Mouse (Mus musculus) forebrain, embryonic 11.5 days (tissue): ENCODE data around the gene Ptgfr. TPM values are rescaled to one million over a fixed set of nuclear protein-coding genes. Genes with fewer than 3 reads are reported as not detected.

Experiments used
- ATAC-seq: fragments of 200-750 bp; cut with Nextera tagmentation; replicated peaks from 2 replicates; pipeline ENCODE4 v1.8.0; 2017; ENCODE audit warnings: moderate TSS enrichment; ENCODE audit not compliant: low FRiP score
- DNase-seq: peaks from one replicate; pipeline ENCODE4 v3.0.0-alpha.2; 2017; ENCODE audit warnings: low spot score
- H3K27ac ChIP-seq: fragments of 300-500 bp; sonication (generic); 2 replicates; pipeline ENCODE4 v1.5.1; 2014; ENCODE audit warnings: low read depth, low read length
- H3K27me3 ChIP-seq: fragments of 300-500 bp; sonication (generic); 2 replicates; pipeline ENCODE4 v1.6.1; 2014; ENCODE audit warnings: mild to moderate bottlenecking, low read length, mixed read lengths; ENCODE audit not compliant: control insufficient read depth, insufficient read depth
- H3K36me3 ChIP-seq: fragments of 300-500 bp; sonication (generic); 2 replicates; pipeline ENCODE4 v1.6.1; 2014; ENCODE audit warnings: mild to moderate bottlenecking, low read length, moderate library complexity, mixed read lengths; ENCODE audit not compliant: control insufficient read depth, insufficient read depth
- H3K4me1 ChIP-seq: fragments of 300-500 bp; sonication (generic); replicated peaks from 2 replicates; pipeline ENCODE4 v1.6.1; 2014; ENCODE audit warnings: low read length, mixed read lengths; ENCODE audit not compliant: control insufficient read depth, insufficient read depth
- H3K4me2 ChIP-seq: fragments of 300-500 bp; sonication (generic); 2 replicates; pipeline ENCODE4 v1.6.1; 2014; ENCODE audit warnings: low read depth, mild to moderate bottlenecking, low read length, moderate library complexity, mixed read lengths; ENCODE audit not compliant: severe bottlenecking
- H3K4me3 ChIP-seq: fragments of 300-500 bp; sonication (generic); 2 replicates; pipeline ENCODE4 v1.5.1; 2014; ENCODE audit warnings: low read depth, low read length
- H3K9ac ChIP-seq: fragments of 300-500 bp; sonication (generic); 2 replicates; pipeline ENCODE4 v1.6.1; 2014; ENCODE audit warnings: low read length
- H3K9me3 ChIP-seq: fragments of 300-500 bp; sonication (generic); 2 replicates; pipeline ENCODE4 v1.6.1; 2016; ENCODE audit warnings: low read length, mixed read lengths; ENCODE audit not compliant: control insufficient read depth
- WGBS: fragments of 180-500 bp; shearing (Covaris S2); extraction: QIAGEN DNeasy Blood & Tissue Kit; methylation state at CpG from one replicate; pipeline ENCODE4 v1.1.7; 2014; 5-methylcytosine and 5-hydroxymethylcytosine counted together
- polyA plus RNA-seq: library from polyadenylated mRNA; unstranded; fragments of >200 nt; fragmentation: Nextera tagmentation; extraction: Ambion mirVana; gene quantifications from 2 replicates; pipeline ENCODE4 v1.2.1, GENCODE M21; 2014

The Ptgfr gene
- polyA plus RNA-seq, 1 experiment from 2014 or later: 1.1 TPM

GRCm38 (mm10) chr3:151840688-151841087, 3.3 kb upstream of the Ptgfr start:
- H3K9me3 ChIP-seq: no peaks in the 10 kb centered on the region
- no peak overlapping the region for H3K27ac ChIP-seq
- H3K4me3 ChIP-seq: no peak overlapping the region
- no peak overlapping the region for H3K9ac ChIP-seq
- ATAC-seq: no peak
- H3K4me1 ChIP-seq: no peaks in the 10 kb centered on the region
- no peak overlapping the region for H3K4me2 ChIP-seq
- no peak for DNase-seq
- H3K27me3 ChIP-seq: no peaks in the 10 kb centered on the region
- WGBS: 79% methylated on average over 3 of the region's 3 CpGs
- H3K36me3 ChIP-seq: no peaks in the 10 kb centered on the region

GRCm38 (mm10) chr3:151838372-151838771, 942 bp upstream of the Ptgfr start:
- no peak for DNase-seq
- Histone ChIP-seq H3K4me1 (no peaks in the 10 kb centered on the region), H3K9me3 (no peaks in the 10 kb centered on the region), H3K27me3 (no peaks in the 10 kb centered on the region), H3K4me3 (no peak overlapping the region), H3K27ac (no peak overlapping the region), H3K4me2 (no peak overlapping the region), H3K36me3 (no peaks in the 10 kb centered on the region), H3K9ac (no peak overlapping the region)
- ATAC-seq: no peak
- 62% methylated on average over 6 of the region's 6 CpGs for WGBS

DNA sequence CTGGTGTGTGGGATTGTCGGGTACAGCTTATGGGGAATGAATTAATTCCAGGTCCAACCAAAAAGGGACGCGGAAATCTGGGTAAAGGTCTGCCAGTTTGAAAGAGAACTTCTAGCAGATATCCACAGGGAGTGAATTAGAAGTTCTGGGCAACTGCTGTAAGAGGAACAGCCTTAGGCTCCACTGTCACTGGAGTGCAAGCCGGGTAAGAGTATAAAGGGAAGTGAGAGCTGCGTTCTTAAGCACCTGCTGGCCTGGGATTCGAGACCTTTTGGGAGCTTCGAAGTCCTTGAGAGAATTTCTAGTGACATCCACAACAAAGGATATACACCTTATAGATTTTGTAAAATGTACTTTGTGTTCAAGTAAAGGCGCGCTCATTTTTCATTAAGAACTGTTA, 319 bp upstream of the Ptgfr start:
- ATAC-seq (no peak), DNase-seq (no peak)
- Histone ChIP-seq H3K4me2 (peak overlapping the region; percentile 92), H3K9me3 (no peaks in the 10 kb centered on the region), H3K4me3 (peak overlapping the region; percentile 39), H3K4me1 (no peaks in the 10 kb centered on the region), H3K36me3 (no peaks in the 10 kb centered on the region), H3K9ac (peak overlapping the region; percentile 48; the same call in 1 of the 2 replicates), H3K27ac (no peak overlapping the region), H3K27me3 (no peaks in the 10 kb centered on the region)
- 36% methylated on average over 9 of the region's 9 CpGs for WGBS

DNA sequence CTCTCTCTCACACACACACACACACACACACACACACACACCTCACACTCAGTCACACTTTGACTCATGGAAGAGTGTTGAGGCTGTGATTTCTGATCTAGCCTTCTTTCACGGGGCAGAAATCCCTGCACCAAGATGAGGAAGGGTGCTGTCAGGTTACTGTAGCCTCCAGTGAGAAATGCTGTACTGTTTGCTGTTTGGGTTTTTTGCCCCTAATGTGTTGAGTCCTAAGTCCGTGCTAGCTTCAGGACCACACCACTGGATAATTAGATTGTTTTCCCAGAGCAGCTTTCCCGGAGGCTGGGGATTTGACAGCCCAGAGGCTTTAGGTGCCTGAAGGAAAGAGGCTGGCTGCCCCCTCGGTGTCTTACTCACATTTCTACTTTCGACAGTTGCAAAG, 979 bp downstream of the Ptgfr start:
- no peaks in the 10 kb centered on the region for H3K9me3 ChIP-seq
- no peak overlapping the region for H3K27ac ChIP-seq
- H3K4me1 ChIP-seq: no peaks in the 10 kb centered on the region
- peak overlapping the region; percentile 39 for H3K4me3 ChIP-seq
- 3% methylated on average over 5 of the region's 5 CpGs for WGBS
- DNase-seq (no peak), ATAC-seq (no peak)
- no peaks in the 10 kb centered on the region for H3K36me3 ChIP-seq
- H3K4me2 ChIP-seq: peak overlapping the region; percentile 92; the same call in 1 of the 2 replicates
- H3K27me3 ChIP-seq: no peaks in the 10 kb centered on the region
- no peak overlapping the region for H3K9ac ChIP-seq

DNA sequence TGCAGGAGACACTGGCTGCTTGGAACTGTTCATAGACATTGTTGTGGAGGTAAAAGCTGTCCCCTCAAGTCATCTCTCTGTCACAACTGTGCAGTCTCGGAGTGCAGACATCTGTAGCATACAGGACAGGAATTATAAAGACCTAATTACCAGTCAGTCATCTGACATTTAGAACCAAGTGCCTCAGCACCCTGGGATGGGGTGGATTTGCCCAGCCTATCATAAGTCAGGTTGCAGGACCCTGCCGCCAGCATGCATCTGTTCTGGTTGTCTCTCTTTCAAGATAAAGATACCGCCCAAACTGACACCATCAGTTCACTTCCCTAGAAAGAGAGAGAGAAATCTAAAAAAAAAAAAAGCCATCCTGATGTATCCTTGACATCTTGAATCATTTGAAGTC, 1.6 kb downstream of the Ptgfr start:
- ATAC-seq (no peak), DNase-seq (no peak)
- H3K9me3 ChIP-seq: no peaks in the 10 kb centered on the region
- H3K27ac ChIP-seq: no peak overlapping the region
- H3K36me3 ChIP-seq: no peaks in the 10 kb centered on the region
- no peaks in the 10 kb centered on the region for H3K4me1 ChIP-seq
- no peak overlapping the region for H3K4me3 ChIP-seq
- no peak overlapping the region for H3K4me2 ChIP-seq
- H3K9ac ChIP-seq: no peak overlapping the region
- 71% methylated on average over 3 of the region's 3 CpGs for WGBS
- H3K27me3 ChIP-seq: no peaks in the 10 kb centered on the region

- Histone ChIP-seq H3K4me2 (no peak overlapping the region), H3K27me3 (no peaks in the 10 kb centered on the region), H3K9me3 (no peaks in the 10 kb centered on the region), H3K4me3 (no peak overlapping the region), H3K9ac (no peak overlapping the region), H3K27ac (no peak overlapping the region), H3K36me3 (no peaks in the 10 kb centered on the region), H3K4me1 (no peaks in the 10 kb centered on the region)
- ATAC-seq: no peak
- DNase-seq: no peak
- 87% methylated on average over 11 of the region's 11 CpGs for WGBS
Observed at GRCm38 (mm10) chr3:151827950-151828610, 9.3 kb downstream of the Ptgfr start.

DNA sequence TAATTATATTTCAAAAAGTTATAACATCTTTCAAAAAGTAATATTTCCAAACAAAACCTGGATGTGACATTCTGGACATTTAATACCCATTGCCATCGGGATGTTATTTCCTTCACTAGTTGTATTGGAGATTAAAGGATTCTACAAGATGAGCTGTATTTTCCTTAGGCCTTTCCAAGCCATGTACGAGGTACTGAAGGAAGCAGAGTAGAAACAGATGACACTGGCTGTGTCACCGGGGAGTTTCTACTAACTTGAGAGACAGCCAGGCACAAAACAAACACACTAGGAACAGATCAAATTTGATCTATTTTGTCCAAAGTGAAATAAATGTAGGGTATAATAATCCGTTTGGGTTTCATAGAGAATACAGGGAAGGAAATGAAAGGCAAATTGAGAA, 17.6 kb downstream of the Ptgfr start:
- Histone ChIP-seq H3K9ac (no peak overlapping the region), H3K27ac (no peak overlapping the region), H3K9me3 (no peaks in the 10 kb centered on the region), H3K4me3 (no peak overlapping the region), H3K27me3 (no peaks in the 10 kb centered on the region), H3K4me2 (no peak overlapping the region), H3K36me3 (no peaks in the 10 kb centered on the region), H3K4me1 (no peaks in the 10 kb centered on the region)
- no peak for DNase-seq
- no peak for ATAC-seq
- WGBS: 79% methylated on average over 4 of the region's 4 CpGs

- H3K9me3 ChIP-seq: no peaks in the 10 kb centered on the region
- H3K9ac ChIP-seq: no peak overlapping the region
- ATAC-seq (peak; percentile 40; the same call in 1 of the 2 replicates), DNase-seq (peak; percentile 63)
- no peaks in the 10 kb centered on the region for H3K27me3 ChIP-seq
- H3K4me3 ChIP-seq: no peak overlapping the region
- no peaks in the 10 kb centered on the region for H3K4me1 ChIP-seq
- H3K4me2 ChIP-seq: no peak overlapping the region
- WGBS: 83% methylated on average over 6 of the region's 6 CpGs
- H3K27ac ChIP-seq: no peak overlapping the region
- no peaks in the 10 kb centered on the region for H3K36me3 ChIP-seq
Observed at GRCm38 (mm10) chr3:151818265-151818664, 19.2 kb downstream of the Ptgfr start.

- Histone ChIP-seq H3K9ac (no peak overlapping the region), H3K4me1 (no peaks in the 10 kb centered on the region), H3K27me3 (no peaks in the 10 kb centered on the region), H3K27ac (no peak overlapping the region), H3K4me2 (no peak overlapping the region), H3K36me3 (no peaks in the 10 kb centered on the region), H3K9me3 (no peaks in the 10 kb centered on the region), H3K4me3 (no peak overlapping the region)
- WGBS: 71% methylated on average over 2 of the region's 2 CpGs
- DNase-seq (no peak), ATAC-seq (no peak)
Observed at GRCm38 (mm10) chr3:151808613-151809012, 28.8 kb downstream of the Ptgfr start.
